Mouse (Mus musculus): Measurements from ENCODE around the gene Ttll7. TPM values are rescaled to one million over a fixed set of nuclear protein-coding genes. Genes with fewer than 3 reads are reported as not detected.

Gene Ttll7
- polyA plus RNA-seq (2015; fragmentation: Nextera tagmentation; extraction: Ambion mirVana) = 0.39 and 0.47 TPM in 2 replicates

DNA sequence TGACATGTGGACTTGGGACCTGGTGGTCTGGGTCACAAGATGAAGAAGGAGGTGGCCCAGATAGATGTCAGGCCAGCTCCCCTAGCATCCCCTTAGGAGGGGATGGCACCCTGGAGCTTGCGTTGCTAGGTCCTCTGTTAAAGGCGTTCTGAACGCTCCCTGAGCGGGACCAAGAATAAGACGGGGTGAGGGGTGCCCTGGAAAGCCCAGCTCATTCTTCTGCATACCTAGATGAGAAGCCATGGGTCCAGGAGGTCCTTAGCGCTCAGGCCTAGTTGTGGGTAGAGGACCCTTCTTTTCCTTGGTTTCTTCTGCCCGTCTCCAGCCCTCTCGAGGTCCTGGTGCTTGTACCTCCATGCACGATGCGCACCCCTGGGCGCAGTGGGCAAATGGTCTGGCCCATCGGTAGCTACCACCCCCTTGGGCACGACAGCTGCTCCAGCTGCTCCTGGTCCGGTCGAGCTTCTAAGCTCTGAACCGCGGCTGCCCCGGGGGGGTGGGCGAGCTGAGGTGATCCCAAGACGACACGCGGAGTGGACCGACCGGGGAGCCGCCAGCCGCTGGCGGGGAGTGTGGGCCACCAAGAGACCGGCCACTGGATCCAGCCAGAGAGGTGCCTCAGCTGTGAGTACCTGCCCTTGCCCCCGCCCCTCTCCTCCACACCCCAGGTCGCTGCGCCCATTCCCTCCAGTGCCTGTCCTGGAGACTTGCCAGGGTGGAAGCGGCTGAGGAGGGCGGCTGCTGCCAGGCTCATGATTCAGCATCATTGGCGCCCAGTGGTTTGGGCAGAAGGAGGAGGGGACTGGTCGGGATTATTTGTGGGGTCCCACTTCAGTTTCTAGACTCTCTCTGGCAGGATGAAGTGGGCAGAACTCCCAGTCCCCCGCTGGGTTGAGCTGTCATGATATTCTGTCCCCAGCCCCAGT is at the start of gene Ttll7:
Gene Ttll7 (plus strand): TSS at position 402 of the 926 bp plus-strand sequence.
- Histone ChIP-seq H3K27me3 (peaks cover 20% of the 10 kb centered on the region), H3K9me3 (replicated peaks) (no peaks in the 10 kb centered on the region), H3K9ac (peak within 1 kb of the TSS; percentile 6; the same call in 1 of the 2 replicates), H3K4me1 (replicated peaks) (no peaks in the 10 kb centered on the region), H3K4me3 (replicated peaks) (peak within 1 kb of the TSS; percentile 51), H3K36me3 (replicated peaks) (no peaks in the 10 kb centered on the region), H3K27ac (replicated peaks) (no peak within 1 kb of the TSS), H3K4me2 (peak within 1 kb of the TSS; percentile 66)
- ATAC-seq (ENCODE audit: insufficient read depth) = peak; percentile 64
- 1% methylated on average over 36 of the region's 36 CpGs for WGBS (ENCODE audit: insufficient replicate concordance)

DNA sequence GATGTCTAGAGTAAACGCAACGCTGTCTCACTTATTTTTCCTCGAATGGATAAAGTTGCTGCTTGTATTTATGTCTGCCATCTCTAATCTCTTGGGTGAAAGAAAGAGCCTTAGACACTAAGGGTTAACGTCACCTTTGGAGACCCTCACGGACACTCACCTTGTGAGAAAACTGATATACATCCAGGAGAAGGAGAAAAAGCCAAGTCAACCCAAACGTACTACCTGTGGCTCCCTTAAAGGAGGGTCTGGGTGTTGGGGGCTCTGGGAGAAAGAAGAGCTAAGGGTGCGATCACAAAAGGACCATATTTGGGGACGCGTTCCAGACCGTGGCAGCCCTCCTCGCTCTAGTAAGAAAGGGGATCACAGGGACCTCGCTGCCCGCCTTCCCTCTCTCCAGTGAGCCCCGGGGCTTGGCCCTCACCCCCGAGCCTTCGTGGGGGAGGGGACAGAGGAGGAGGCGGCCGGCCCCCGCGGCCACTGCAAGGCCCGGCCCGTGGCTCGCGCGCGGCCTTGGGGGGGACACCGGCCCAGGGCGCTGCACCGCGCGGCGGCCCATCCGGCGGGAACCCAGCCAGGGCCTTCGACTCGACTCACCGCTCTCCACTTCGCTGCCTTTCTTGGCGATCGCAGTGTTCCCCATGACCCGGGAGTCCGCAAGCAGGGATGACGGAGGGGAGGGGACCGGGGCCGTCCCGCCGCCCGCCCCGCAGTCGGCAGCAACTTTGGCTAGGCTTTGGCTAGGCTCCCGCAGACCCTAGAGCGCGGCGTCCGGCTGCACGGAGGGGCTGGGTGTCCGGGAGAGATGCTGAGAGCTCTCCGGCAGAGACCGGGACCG is 39.9 kb upstream of the Ttll7 start:
- Histone ChIP-seq H3K4me3 (replicated peaks) (peak overlapping the region; percentile 83), H3K36me3 (replicated peaks) (no peaks in the 10 kb centered on the region), H3K27me3 (peaks cover 4% of the 10 kb centered on the region; the same call in 1 of the 2 replicates), H3K9me3 (replicated peaks) (no peaks in the 10 kb centered on the region), H3K4me2 (peak overlapping the region; percentile 90), H3K27ac (replicated peaks) (peak overlapping the region; percentile 65; the same call in 1 of the 2 replicates), H3K9ac (peak overlapping the region; percentile 74), H3K4me1 (replicated peaks) (peaks cover 17% of the 10 kb centered on the region)
- WGBS (ENCODE audit: insufficient replicate concordance) = 1% methylated on average over 60 of the region's 60 CpGs
- ATAC-seq (ENCODE audit: insufficient read depth) = peak; percentile 65

DNA sequence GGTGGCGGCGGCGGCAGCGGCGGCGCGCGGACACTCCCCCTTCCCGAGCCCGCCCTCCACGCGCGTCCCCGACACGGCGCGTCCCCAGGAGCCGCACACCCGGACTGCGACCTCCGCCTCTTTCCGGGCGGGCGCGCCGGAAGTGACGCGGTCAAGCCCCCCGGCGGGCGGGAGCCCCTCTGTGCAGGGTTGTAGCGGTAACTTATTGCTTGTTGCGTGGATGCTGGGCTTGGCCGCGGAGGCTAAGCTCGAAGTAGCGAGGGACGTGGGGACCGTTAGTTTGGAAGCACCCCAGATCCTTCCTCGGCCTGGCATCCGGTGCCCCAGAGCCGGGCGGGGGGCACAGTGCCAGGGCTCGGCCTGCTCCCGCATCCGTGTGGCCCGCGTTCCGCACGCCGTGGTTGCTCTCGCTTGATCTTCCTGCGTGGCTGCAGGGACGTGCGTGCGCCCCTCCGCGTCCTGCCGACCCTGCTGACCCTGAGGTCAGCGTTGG is 39.2 kb upstream of the Ttll7 start, which contains the start of gene Prkacb:
Gene Prkacb (minus strand): TSS at position 90 of the 493 bp plus-strand sequence.
- WGBS (ENCODE audit: insufficient replicate concordance) = under 1% methylated on average over 55 of the region's 60 CpGs
- no peaks in the 10 kb centered on the region for H3K36me3 ChIP-seq (replicated peaks)
- peak within 1 kb of the TSS; percentile 80 for H3K27ac ChIP-seq (replicated peaks)
- H3K4me3 ChIP-seq (replicated peaks) = peak within 1 kb of the TSS; percentile 83
- H3K4me2 ChIP-seq = peak within 1 kb of the TSS; percentile 90
- no peaks in the 10 kb centered on the region for H3K9me3 ChIP-seq (replicated peaks)
- peaks cover 17% of the 10 kb centered on the region for H3K4me1 ChIP-seq (replicated peaks)
- H3K27me3 ChIP-seq = peaks cover 4% of the 10 kb centered on the region; the same call in 1 of the 2 replicates
- ATAC-seq (ENCODE audit: insufficient read depth) = peak; percentile 89
- peak within 1 kb of the TSS; percentile 74 for H3K9ac ChIP-seq

DNA sequence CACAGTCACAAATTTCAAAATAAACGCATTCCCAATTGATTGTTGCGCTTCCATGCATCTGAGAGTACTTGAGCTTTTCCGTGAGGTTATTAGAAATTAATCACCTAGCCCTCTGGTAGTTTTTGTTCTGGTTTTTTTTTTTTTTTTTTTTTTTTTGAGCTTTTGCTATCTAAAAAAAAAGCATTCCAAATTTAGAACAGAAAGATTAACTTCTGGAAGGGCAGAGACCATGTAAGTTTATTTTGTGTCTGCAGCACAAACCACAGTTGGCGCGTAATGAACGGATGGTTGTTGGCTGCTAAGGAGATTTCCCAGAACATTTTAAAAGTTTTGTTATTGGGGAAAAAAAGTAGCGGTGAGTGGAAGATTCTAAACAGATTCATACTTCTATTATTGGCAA is 38.5 kb upstream of the Ttll7 start:
- 49% methylated on average over 7 of the region's 7 CpGs for WGBS (ENCODE audit: insufficient replicate concordance)
- H3K4me3 ChIP-seq (replicated peaks) = peak overlapping the region; percentile 83
- peaks cover 4% of the 10 kb centered on the region; the same call in 1 of the 2 replicates for H3K27me3 ChIP-seq
- peaks cover 17% of the 10 kb centered on the region for H3K4me1 ChIP-seq (replicated peaks)
- H3K36me3 ChIP-seq (replicated peaks) = no peaks in the 10 kb centered on the region
- peak overlapping the region; percentile 90 for H3K4me2 ChIP-seq
- no peak overlapping the region for H3K27ac ChIP-seq (replicated peaks)
- H3K9ac ChIP-seq = no peak overlapping the region
- no peaks in the 10 kb centered on the region for H3K9me3 ChIP-seq (replicated peaks)
- ATAC-seq (ENCODE audit: insufficient read depth) = no peak

DNA sequence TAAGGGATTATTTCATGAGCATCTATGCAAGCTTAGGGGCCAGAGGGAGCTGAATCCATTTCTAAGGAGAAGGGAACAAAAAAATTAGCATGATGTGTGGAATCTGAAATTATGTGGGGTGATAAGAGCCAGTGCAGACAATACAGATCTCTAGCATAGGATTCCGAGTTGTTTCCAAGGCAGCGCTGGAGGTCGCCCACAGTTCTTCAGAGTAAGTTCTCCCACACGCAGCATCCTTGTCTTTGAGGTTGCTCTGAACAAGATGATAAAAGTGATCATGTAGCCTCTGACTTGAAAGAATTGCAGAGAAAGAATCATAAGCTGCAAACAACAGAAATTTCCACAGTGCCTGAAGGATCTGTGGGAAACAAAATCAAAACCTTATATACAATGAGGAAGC is 31.4 kb upstream of the Ttll7 start:
- no peak for ATAC-seq (ENCODE audit: insufficient read depth)
- H3K9me3 ChIP-seq (replicated peaks) = no peaks in the 10 kb centered on the region
- H3K27me3 ChIP-seq = no peaks in the 10 kb centered on the region
- 74% methylated on average over 4 of the region's 4 CpGs for WGBS (ENCODE audit: insufficient replicate concordance)
- no peaks in the 10 kb centered on the region for H3K4me1 ChIP-seq (replicated peaks)
- no peak overlapping the region for H3K9ac ChIP-seq
- H3K4me2 ChIP-seq = no peak overlapping the region
- no peak overlapping the region for H3K4me3 ChIP-seq (replicated peaks)
- no peaks in the 10 kb centered on the region for H3K36me3 ChIP-seq (replicated peaks)
- H3K27ac ChIP-seq (replicated peaks) = no peak overlapping the region

DNA sequence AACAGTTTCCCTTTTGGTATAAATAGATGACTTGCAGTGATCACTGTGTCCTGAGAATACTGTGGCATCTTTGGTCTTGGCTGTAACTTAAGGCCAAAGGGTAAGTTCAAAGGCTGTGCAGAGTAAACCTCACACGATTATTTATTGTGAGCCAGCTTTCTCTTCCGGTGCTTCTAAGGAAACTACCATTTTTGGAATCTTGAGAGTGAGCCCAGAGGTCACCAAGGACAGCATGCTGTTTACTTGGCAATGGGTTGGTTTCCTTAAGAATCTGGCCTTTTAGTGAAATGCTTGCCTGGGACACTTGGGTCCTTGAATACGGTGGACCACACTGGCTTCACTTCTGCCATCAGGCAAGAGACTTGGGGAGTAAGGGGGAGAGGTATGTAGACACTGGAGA is 9.4 kb upstream of the Ttll7 start:
- H3K27me3 ChIP-seq = no peaks in the 10 kb centered on the region
- H3K9ac ChIP-seq = no peak overlapping the region
- H3K27ac ChIP-seq (replicated peaks) = no peak overlapping the region
- no peaks in the 10 kb centered on the region for H3K4me1 ChIP-seq (replicated peaks)
- H3K9me3 ChIP-seq (replicated peaks) = no peaks in the 10 kb centered on the region
- no peak for ATAC-seq (ENCODE audit: insufficient read depth)
- H3K4me2 ChIP-seq = no peak overlapping the region
- 52% methylated on average over 3 of the region's 3 CpGs for WGBS (ENCODE audit: insufficient replicate concordance)
- no peaks in the 10 kb centered on the region for H3K36me3 ChIP-seq (replicated peaks)
- H3K4me3 ChIP-seq (replicated peaks) = no peak overlapping the region

DNA sequence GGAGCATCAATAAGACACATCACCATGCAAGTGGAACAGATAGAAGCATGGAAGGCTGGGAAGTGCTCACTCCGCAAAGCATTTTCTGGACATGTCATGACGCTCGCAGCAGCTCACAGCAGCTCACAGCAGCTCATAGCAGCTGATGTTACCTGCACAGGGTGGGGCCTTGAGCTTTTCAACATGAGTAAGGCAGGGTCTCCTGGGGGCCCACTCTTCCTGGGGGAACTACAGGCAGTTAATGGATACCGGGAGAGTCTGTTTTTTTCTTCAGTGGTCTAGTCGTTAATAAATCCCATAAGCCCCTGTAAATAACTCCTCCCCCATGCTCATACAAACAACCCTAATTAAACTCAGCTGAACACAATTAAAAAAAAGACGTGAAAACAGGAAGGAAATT is 8.7 kb upstream of the Ttll7 start:
- Histone ChIP-seq H3K27ac (replicated peaks) (no peak overlapping the region), H3K4me1 (replicated peaks) (no peaks in the 10 kb centered on the region), H3K27me3 (no peaks in the 10 kb centered on the region), H3K9ac (no peak overlapping the region), H3K4me3 (replicated peaks) (no peak overlapping the region), H3K4me2 (no peak overlapping the region), H3K9me3 (replicated peaks) (no peaks in the 10 kb centered on the region), H3K36me3 (replicated peaks) (no peaks in the 10 kb centered on the region)
- WGBS (ENCODE audit: insufficient replicate concordance) = 71% methylated on average over 6 of the region's 6 CpGs
- no peak for ATAC-seq (ENCODE audit: insufficient read depth)

DNA sequence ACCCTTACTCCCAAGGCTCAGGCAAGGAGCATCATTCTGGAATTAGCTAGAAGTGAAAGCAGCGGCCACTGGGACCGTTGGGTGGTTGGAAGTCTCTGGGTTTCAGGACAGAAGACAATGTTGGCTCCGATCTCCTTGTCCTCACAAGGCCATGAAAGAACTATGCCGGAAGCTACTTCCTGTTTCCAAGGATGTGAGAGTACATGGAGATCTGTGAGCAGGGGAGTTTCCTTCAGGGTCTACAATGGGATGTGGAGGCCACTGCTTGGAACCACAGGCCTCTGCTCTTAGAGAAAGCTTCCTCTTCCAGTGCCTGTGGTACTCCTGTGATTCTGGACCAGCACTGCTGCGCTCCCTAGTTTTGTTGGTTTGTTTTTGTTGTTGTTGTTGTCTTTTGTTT is 5.9 kb upstream of the Ttll7 start:
- Histone ChIP-seq H3K9me3 (replicated peaks) (no peaks in the 10 kb centered on the region), H3K4me3 (replicated peaks) (no peak overlapping the region), H3K27me3 (peaks cover 3% of the 10 kb centered on the region; the same call in 1 of the 2 replicates), H3K36me3 (replicated peaks) (no peaks in the 10 kb centered on the region), H3K27ac (replicated peaks) (no peak overlapping the region), H3K4me2 (no peak overlapping the region), H3K9ac (no peak overlapping the region), H3K4me1 (replicated peaks) (no peaks in the 10 kb centered on the region)
- WGBS (ENCODE audit: insufficient replicate concordance) = 56% methylated on average over 5 of the region's 5 CpGs
- no peak for ATAC-seq (ENCODE audit: insufficient read depth)

DNA sequence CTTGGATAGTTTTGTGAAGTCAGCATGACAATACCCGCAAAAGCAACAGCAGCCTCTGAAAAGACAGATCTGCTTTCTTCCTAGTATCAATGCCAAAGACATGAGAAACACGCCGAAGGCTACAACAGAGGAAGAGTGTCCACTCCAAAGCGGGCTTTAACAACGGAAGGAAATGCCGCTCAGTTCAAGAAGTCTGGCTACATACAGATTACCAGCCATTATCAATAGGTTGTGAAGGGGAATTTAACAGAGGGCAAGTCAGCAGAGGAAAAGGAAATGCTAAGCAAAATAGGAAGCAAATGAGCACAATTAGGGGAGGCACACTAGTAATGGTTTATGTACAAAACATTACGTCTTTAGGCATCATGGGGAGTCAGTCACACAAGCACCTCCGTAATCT is 4.1 kb upstream of the Ttll7 start:
- Histone ChIP-seq H3K36me3 (replicated peaks) (no peaks in the 10 kb centered on the region), H3K27ac (replicated peaks) (no peak overlapping the region), H3K4me1 (replicated peaks) (no peaks in the 10 kb centered on the region), H3K4me2 (no peak overlapping the region), H3K4me3 (replicated peaks) (no peak overlapping the region), H3K27me3 (peaks cover 17% of the 10 kb centered on the region), H3K9ac (no peak overlapping the region), H3K9me3 (replicated peaks) (no peaks in the 10 kb centered on the region)
- no peak for ATAC-seq (ENCODE audit: insufficient read depth)
- 49% methylated on average over 8 of the region's 8 CpGs for whole genome bisulfite sequencing (ENCODE audit: insufficient replicate concordance)

DNA sequence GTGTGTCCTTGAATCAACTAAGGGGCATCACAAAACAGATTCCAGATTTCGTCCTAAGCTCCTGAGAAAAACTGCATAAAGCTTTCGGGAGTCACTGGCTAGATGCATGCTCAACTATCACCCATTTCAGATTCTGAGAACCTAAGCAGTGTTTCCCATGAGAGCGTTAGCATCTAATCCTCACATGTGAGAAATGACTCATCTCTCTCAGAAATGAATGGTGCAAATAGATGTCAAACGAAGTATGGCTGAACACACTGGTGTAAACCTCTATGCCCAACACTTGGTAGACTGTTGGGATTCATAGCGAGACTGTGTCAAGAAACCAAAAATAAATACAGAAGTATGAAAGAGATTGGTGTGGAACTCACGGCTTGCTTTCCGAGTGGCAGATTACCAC is 2.8 kb upstream of the Ttll7 start:
- no peak overlapping the region for H3K27ac ChIP-seq (replicated peaks)

More for the DNA sequence above, 2.8 kb upstream of the Ttll7 start:
- H3K4me2 ChIP-seq = no peak overlapping the region
- no peaks in the 10 kb centered on the region for H3K4me1 ChIP-seq (replicated peaks)
- H3K36me3 ChIP-seq (replicated peaks) = no peaks in the 10 kb centered on the region
- H3K4me3 ChIP-seq (replicated peaks) = no peak overlapping the region
- H3K9me3 ChIP-seq (replicated peaks) = no peaks in the 10 kb centered on the region
- 67% methylated on average over 7 of the region's 7 CpGs for WGBS (ENCODE audit: insufficient replicate concordance)
- no peak for ATAC-seq (ENCODE audit: insufficient read depth)
- H3K9ac ChIP-seq = no peak overlapping the region
- H3K27me3 ChIP-seq = peaks cover 20% of the 10 kb centered on the region
